Mouse (Mus musculus) MEL (cell line): ENCODE data around the gene Tenm3.

Experiments
- BHLHE40 ChIP-seq: IDR thresholded peaks from 2 replicates; pipeline ENCODE4 v1.6.1; 2012; ENCODE audit warnings: low read depth, mild to moderate bottlenecking, inconsistent platforms, low read length, improper control_type of control experiment, borderline replicate concordance
- CHD1 ChIP-seq: IDR thresholded peaks from 2 replicates; pipeline ENCODE4 v1.6.1; 2012; ENCODE audit warnings: low read depth, mild to moderate bottlenecking, inconsistent platforms, low read length, improper control_type of control experiment
- CTCF ChIP-seq, 3 experiments: IDR thresholded peaks in 2 of 3; conservative IDR thresholded peaks in 1 of 3; 2 replicates each; pipeline ENCODE4 v1.5.1; 2011 to 2012; ENCODE audit warnings: low read length in 3 of 3, low read depth in 2 of 3, mild to moderate bottlenecking in 2 of 3, improper control_type of control experiment in 1 of 3, inconsistent platforms in 1 of 3, mixed read lengths in 1 of 3, moderate library complexity in 1 of 3; ENCODE audit not compliant: control insufficient read depth in 1 of 3, insufficient read depth in 1 of 3, poor library complexity in 1 of 3, severe bottlenecking in 1 of 3
- EP300 ChIP-seq, 2 experiments: IDR thresholded peaks; 2 replicates each; pipeline ENCODE4 v1.6.1; 2011; ENCODE audit warnings: improper control_type of control experiment in 2 of 2, low read length in 2 of 2, low read depth in 1 of 2, mild to moderate bottlenecking in 1 of 2
- HCFC1 ChIP-seq: IDR thresholded peaks from 2 replicates; pipeline ENCODE4 v1.6.1; 2012; ENCODE audit warnings: low read depth, mild to moderate bottlenecking, inconsistent platforms, low read length, improper control_type of control experiment, moderate library complexity
- JUND ChIP-seq: IDR thresholded peaks from 2 replicates; pipeline ENCODE4 v1.6.1; 2011; ENCODE audit warnings: low read depth, mild to moderate bottlenecking, improper control_type of control experiment, low read length
- MAZ ChIP-seq: IDR thresholded peaks from 2 replicates; pipeline ENCODE4 v1.6.1; 2012; ENCODE audit warnings: low read depth, mild to moderate bottlenecking, inconsistent platforms, low read length, improper control_type of control experiment
- MXI1 ChIP-seq: IDR thresholded peaks from 2 replicates; pipeline ENCODE4 v1.6.1; 2011; ENCODE audit warnings: mild to moderate bottlenecking, low read depth, low read length, improper control_type of control experiment
- NELFE ChIP-seq: IDR thresholded peaks from 2 replicates; pipeline ENCODE4 v1.6.1; 2011; ENCODE audit warnings: low read depth, low read length, improper control_type of control experiment
- POLR2A ChIP-seq, 2 experiments: IDR thresholded peaks; 2 replicates each; pipeline ENCODE4 v1.6.1; 2011 to 2012; ENCODE audit warnings: low read length in 2 of 2, mild to moderate bottlenecking in 2 of 2, control low read depth in 1 of 2, improper control_type of control experiment in 1 of 2, low read depth in 1 of 2, moderate library complexity in 1 of 2; ENCODE audit not compliant: control insufficient read depth in 1 of 2, insufficient read depth in 1 of 2, poor library complexity in 1 of 2
- USF2 ChIP-seq, 2 experiments: IDR thresholded peaks; 2 replicates each; pipeline ENCODE4 v1.6.1; 2011 to 2012; ENCODE audit warnings: improper control_type of control experiment in 2 of 2, low read length in 2 of 2, borderline replicate concordance in 1 of 2, inconsistent platforms in 1 of 2, low read depth in 1 of 2, mild to moderate bottlenecking in 1 of 2; ENCODE audit not compliant: insufficient read depth in 1 of 2
- ZC3H11A ChIP-seq: IDR thresholded peaks from 2 replicates; pipeline ENCODE4 v1.6.1; 2012; ENCODE audit warnings: low read depth, mild to moderate bottlenecking, inconsistent platforms, low read length, improper control_type of control experiment
- ZNF384 ChIP-seq: IDR thresholded peaks from 2 replicates; pipeline ENCODE4 v1.6.1; 2012; ENCODE audit warnings: low read depth, mild to moderate bottlenecking, inconsistent platforms, low read length, improper control_type of control experiment

DNA sequence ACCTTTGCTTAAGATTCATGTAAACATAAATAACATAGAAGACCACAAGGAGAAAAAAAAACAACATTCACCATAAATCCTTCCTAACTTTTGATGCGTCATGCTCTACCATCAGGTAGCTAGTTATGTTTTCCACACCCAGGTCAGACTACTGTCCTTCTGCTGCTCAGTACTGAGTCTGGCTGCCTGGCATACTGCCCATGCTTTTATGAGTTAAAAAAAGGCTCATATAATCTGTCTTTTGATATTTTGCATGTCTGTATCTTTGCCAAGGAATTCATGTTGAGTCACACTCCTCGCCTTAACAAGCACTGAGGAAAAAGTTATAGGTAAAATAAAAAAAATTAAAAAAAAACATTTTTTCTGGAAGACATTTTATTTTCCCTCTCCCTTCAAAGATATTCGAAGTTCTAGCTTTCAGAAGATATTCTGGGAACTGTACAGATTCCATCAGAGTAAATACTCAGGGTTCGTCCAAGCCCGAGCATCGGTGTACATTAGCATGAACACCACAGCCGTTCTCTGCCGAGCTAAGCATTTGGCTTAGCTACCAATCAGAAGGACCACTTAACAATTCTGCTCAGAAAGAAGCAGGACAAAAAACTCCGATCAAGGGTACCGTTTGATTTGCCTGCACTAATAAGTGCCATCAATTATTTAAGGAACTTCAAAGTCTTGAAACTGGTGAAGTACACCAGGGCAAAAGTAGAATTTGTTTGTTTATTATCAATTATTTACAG lies 51.0 kb downstream of the Tenm3 start:
- no peak for TF ChIP-seq MXI1
- TF ChIP-seq CTCF (IDR thresholded peaks at IDR 0.05 in 2 of 3, conservative IDR thresholded peaks at IDR 0.05 in 1 of 3; ENCODE audit: control insufficient read depth in 1 of 3, insufficient read depth in 1 of 3, low read depth in 2 of 3, low read length in 3 of 3, poor library complexity in 1 of 3, severe bottlenecking in 1 of 3) = no peak
- no peak for TF ChIP-seq CHD1
- no peak for TF ChIP-seq HCFC1
- TF ChIP-seq POLR2A (IDR thresholded peaks at IDR 0.05; ENCODE audit: control insufficient read depth in 1 of 2, insufficient read depth in 1 of 2, low read depth in 1 of 2, low read length in 2 of 2, poor library complexity in 1 of 2) = no peak
- TF ChIP-seq USF2 (IDR thresholded peaks at IDR 0.05; ENCODE audit: borderline replicate concordance in 1 of 2, insufficient read depth in 1 of 2, low read depth in 1 of 2, low read length in 2 of 2) = no peak
- no peak for TF ChIP-seq BHLHE40
- no peak for TF ChIP-seq JUND
- TF ChIP-seq NELFE = no peak
- no peak for TF ChIP-seq MAZ
- TF ChIP-seq ZNF384 = no peak
- no peak for TF ChIP-seq ZC3H11A
- TF ChIP-seq EP300 (IDR thresholded peaks at IDR 0.05; ENCODE audit: low read depth in 1 of 2, low read length in 2 of 2) = no peak
